Mouse (Mus musculus) neural tube, embryonic 11.5 days (tissue): ENCODE measurements around the gene Lpar4. TPM values are rescaled to one million over a fixed set of nuclear protein-coding genes. Genes with fewer than 3 reads are reported as not detected.

Source experiments
- ATAC-seq: fragments of 200-750 bp; cut with Nextera tagmentation; 2 replicates; pipeline ENCODE4 v1.8.0; 2017; ENCODE audit warnings: moderate number of reproducible peaks, mild to moderate bottlenecking, moderate TSS enrichment, moderate library complexity; ENCODE audit not compliant: insufficient read depth, low FRiP score, low TSS enrichment
- DNase-seq: peaks from one replicate; pipeline ENCODE4 v3.0.0-alpha.2; 2015; ENCODE audit warnings: low spot score
- H3K27ac ChIP-seq: fragments of 300-500 bp; sonication (generic); 2 replicates; pipeline ENCODE4 v1.5.1; 2014; ENCODE audit warnings: low read depth, mild to moderate bottlenecking, low read length
- H3K27me3 ChIP-seq: fragments of 300-500 bp; sonication (generic); 2 replicates; pipeline ENCODE4 v1.6.1; 2014; ENCODE audit warnings: mild to moderate bottlenecking, low read length, mixed read lengths; ENCODE audit not compliant: control insufficient read depth, insufficient read depth
- H3K36me3 ChIP-seq: fragments of 300-500 bp; sonication (generic); 2 replicates; pipeline ENCODE4 v1.6.1; 2014; ENCODE audit warnings: mild to moderate bottlenecking, low read length, moderate library complexity, mixed read lengths; ENCODE audit not compliant: control insufficient read depth, insufficient read depth
- H3K4me1 ChIP-seq: fragments of 300-500 bp; sonication (generic); 2 replicates; pipeline ENCODE4 v1.6.1; 2014; ENCODE audit warnings: low read length, mixed read lengths; ENCODE audit not compliant: control insufficient read depth, insufficient read depth
- H3K4me2 ChIP-seq: fragments of 300-500 bp; sonication (generic); 2 replicates; pipeline ENCODE4 v1.6.1; 2014; ENCODE audit warnings: low read depth, mild to moderate bottlenecking, moderate library complexity
- H3K4me3 ChIP-seq: fragments of 300-500 bp; sonication (generic); 2 replicates; pipeline ENCODE4 v1.5.1; 2014; ENCODE audit warnings: low read depth, low read length
- H3K9ac ChIP-seq: fragments of 300-500 bp; sonication (generic); 2 replicates; pipeline ENCODE4 v1.6.1; 2014; ENCODE audit warnings: mild to moderate bottlenecking, low read length
- H3K9me3 ChIP-seq: fragments of 300-500 bp; sonication (generic); 2 replicates; pipeline ENCODE4 v1.6.1; 2016; ENCODE audit warnings: low read length; ENCODE audit not compliant: control insufficient read depth
- WGBS: fragments of 180-500 bp; shearing (Covaris S2); extraction: QIAGEN DNeasy Blood & Tissue Kit; methylation state at CpG from one replicate; pipeline ENCODE4 v1.1.7; 2014; 5-methylcytosine and 5-hydroxymethylcytosine counted together
- polyA plus RNA-seq: library from polyadenylated mRNA; unstranded; fragments of >200 nt; fragmentation: Nextera tagmentation; extraction: Ambion mirVana; gene quantifications from 2 replicates; pipeline ENCODE4 v1.2.1, GENCODE M21; 2014

Lpar4 gene
- 18.5 and 19.1 TPM in 2 replicates for polyA plus RNA-seq

DNA sequence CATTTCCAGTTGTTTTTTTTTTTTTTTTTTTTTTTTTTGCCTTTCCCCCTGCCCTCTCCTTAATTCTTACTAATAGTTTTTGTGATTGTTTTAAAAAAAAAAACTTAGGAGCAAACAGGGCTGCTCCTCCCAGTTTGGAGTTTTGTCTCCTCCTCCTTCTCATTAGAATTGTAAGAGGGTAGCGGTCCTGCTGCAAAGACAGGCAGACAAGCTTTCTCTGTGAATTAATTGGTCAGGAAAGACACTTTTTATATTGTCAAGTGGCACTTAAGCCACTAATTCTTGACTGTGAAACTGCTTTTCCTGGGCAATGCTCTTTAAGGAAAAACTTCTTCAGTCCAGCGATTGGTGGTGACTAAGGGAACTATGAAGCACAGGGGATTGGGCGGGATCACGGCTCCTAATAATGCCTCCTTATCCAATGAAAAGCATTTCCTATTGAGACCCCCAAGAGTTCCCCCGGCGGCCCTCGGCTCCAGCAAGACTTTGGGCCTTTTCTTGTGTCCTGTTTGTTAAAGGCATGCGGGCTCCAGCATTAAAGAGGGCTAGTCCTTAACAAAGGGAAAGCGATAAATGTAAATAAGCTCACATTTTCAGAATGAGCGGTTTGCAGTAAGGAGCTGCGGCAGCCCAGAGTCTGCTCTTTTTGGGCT is at the start of gene Lpar4:
TSS of gene Lpar4 (plus strand) at position 451 of the 653 bp plus-strand sequence.
- H3K27me3 ChIP-seq = no peaks in the 10 kb centered on the region

DNA sequence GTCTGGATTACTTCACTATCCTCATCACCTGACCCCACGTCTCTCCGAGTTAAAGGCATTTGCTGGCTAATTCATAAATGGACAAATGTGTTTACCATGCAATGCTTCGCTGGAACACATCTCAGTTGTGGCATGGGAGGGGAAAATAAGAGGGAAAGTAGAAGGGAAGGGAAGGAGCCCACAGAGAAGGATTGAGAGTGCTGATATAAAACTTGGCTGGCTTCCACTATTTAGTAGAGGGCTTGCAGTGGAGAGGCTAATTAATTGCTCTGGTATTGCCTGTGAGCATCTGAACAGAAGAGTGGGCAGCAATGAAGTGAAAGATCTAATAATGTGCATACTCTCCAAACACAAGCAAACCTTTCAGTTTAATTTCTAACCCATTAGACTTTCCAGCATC is 49.0 kb upstream of the Lpar4 start:
- Histone ChIP-seq H3K4me2 (no peak overlapping the region), H3K36me3 (no peaks in the 10 kb centered on the region), H3K9ac (no peak overlapping the region), H3K27me3 (no peaks in the 10 kb centered on the region), H3K4me3 (no peak overlapping the region), H3K27ac (no peak overlapping the region), H3K4me1 (no peaks in the 10 kb centered on the region), H3K9me3 (no peaks in the 10 kb centered on the region)
- DNase-seq = no peak
- WGBS = 86% methylated on average over 3 of the region's 3 CpGs
- no peak for ATAC-seq

More for the DNA sequence above, at the start of gene Lpar4:
- no peaks in the 10 kb centered on the region for H3K9me3 ChIP-seq
- no peaks in the 10 kb centered on the region for H3K36me3 ChIP-seq
- H3K9ac ChIP-seq = peak within 1 kb of the TSS; percentile 37; the same call in 1 of the 2 replicates
- no peaks in the 10 kb centered on the region for H3K4me1 ChIP-seq
- ATAC-seq (peak; percentile 94), DNase-seq (peak; percentile 74)
- H3K27ac ChIP-seq = no peak within 1 kb of the TSS
- H3K4me2 ChIP-seq = peak within 1 kb of the TSS; percentile 34
- peak within 1 kb of the TSS; percentile 36 for H3K4me3 ChIP-seq
- WGBS = 14% methylated on average over 11 of the region's 11 CpGs

DNA sequence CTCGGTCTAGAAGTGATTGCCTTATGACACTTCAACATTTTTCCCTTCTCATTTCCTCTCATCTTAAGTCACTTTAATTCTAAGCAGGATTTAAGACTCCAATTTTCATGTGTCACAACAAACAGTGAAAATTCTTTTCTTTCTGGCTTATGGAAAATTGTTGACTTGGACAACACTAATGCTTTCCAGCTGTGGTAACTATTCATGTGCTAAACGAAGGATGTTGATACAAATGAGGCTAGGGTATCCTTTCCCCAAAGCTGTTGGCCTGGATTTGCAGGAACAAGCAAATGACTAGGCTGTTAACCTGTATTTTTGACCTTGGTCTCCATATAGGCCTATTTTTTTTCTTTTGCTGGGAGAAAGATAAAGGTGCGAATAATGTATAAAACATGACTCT is 48.5 kb upstream of the Lpar4 start:
- Histone ChIP-seq H3K9me3 (no peaks in the 10 kb centered on the region), H3K4me1 (no peaks in the 10 kb centered on the region), H3K4me2 (no peak overlapping the region), H3K4me3 (no peak overlapping the region), H3K9ac (no peak overlapping the region), H3K27ac (no peak overlapping the region), H3K27me3 (no peaks in the 10 kb centered on the region), H3K36me3 (no peaks in the 10 kb centered on the region)
- DNase-seq = no peak
- WGBS = 49% methylated on average over 3 of the region's 3 CpGs
- ATAC-seq = no peak

DNA sequence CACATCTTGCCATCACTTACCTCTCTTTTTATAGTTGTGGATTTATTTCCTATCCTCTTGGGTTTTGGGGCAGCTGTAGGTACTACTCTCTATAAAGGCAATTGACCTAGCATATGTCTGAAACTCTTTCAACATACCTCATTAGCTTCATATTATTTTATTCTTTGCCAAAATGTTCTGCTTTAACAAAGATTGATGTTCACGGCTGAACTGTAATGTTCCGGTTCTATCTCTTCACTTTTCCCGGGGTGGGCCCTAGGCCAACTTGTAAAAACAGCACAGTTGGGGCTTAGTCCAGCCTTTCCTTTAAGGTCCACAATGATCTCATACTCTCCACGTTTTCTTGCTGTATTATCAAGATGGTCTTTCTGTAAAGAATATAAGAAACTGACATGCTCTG is 48.1 kb upstream of the Lpar4 start:
- H3K9ac ChIP-seq = no peak overlapping the region
- no peaks in the 10 kb centered on the region for H3K36me3 ChIP-seq
- 57% methylated on average over 4 of the region's 4 CpGs for WGBS
- H3K27ac ChIP-seq = no peak overlapping the region
- no peak overlapping the region for H3K4me2 ChIP-seq
- H3K27me3 ChIP-seq = no peaks in the 10 kb centered on the region
- H3K9me3 ChIP-seq = no peaks in the 10 kb centered on the region
- DNase-seq (no peak), ATAC-seq (no peak)
- no peak overlapping the region for H3K4me3 ChIP-seq
- H3K4me1 ChIP-seq = no peaks in the 10 kb centered on the region

DNA sequence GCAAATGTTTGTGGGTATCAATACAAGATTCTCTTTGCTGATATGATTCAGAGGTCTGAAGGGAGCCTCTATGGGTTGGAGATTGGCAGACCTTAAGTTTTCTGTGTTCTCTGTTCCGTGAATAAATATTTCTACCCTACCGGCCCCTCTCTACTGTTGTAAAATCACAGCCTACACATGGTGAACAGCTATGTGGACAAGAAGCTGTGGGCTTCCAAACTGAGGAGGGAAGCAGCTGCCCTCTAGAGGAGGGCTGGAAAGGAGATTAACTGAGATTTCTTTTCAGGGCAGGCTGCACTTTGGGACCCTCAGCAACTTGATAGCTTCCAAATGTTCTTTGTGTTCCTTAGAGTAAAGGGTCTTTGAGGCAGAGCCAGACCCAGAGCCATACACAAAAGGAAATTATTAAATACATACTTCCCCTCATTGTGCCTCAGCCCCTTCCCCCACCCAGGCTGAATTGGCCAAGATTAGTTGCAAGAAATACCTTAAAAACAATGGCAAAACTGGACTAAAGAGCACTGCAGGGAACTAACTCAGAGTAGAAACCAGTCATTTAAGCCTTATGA is 22.6 kb upstream of the Lpar4 start:
- no peaks in the 10 kb centered on the region for H3K27me3 ChIP-seq
- 60% methylated on average over 2 of the region's 2 CpGs for WGBS
- H3K4me2 ChIP-seq = no peak overlapping the region
- no peaks in the 10 kb centered on the region for H3K4me1 ChIP-seq
- no peaks in the 10 kb centered on the region for H3K36me3 ChIP-seq
- ATAC-seq (no peak), DNase-seq (no peak)
- H3K9ac ChIP-seq = no peak overlapping the region
- no peak overlapping the region for H3K27ac ChIP-seq
- H3K4me3 ChIP-seq = no peak overlapping the region
- no peaks in the 10 kb centered on the region for H3K9me3 ChIP-seq

DNA sequence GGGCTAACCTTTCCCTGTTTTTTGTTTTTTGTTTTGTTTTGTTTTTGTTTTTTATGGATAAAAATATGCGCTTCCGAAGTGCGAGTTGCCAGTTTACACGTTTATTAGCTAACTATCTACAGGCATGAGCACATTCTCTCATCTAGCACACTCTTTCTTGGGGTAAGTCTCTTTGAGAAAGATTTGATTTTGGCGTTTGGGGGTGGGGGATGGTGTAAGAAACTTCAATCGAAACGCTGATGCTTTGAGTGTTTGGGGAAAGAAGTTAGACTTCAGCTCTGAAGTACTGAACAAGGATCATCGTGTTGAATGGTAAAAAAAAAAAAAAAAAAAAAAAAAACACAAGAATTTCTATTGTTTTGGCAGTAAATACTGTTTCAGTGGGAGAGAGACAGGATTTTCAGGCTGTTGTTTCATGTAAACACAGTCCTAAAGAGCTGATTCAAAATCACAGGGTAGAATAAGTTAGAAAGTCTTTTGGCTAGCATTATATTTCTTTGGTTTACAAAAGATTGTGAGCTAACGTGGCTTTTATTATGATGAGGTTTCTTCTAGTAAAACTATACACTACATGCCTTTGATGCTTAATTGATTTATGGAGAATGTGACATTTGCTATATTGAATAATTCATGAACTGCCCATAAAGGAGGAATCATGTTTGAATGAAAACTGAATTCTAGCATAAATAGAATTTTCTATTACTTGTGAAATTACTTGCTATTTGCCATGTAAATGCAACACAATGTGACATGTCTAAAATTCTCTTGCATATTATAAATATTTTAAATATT is 599 bp downstream of the Lpar4 start:
- DNase-seq (no peak), ATAC-seq (0 out of 2 replicates have a peak, but pooled peaks have one; percentile 45)
- peak overlapping the region; percentile 34 for H3K4me2 ChIP-seq
- H3K27ac ChIP-seq = no peak overlapping the region
- no peaks in the 10 kb centered on the region for H3K9me3 ChIP-seq
- H3K9ac ChIP-seq = peak overlapping the region; percentile 37; the same call in 1 of the 2 replicates
- no peaks in the 10 kb centered on the region for H3K27me3 ChIP-seq
- no peaks in the 10 kb centered on the region for H3K36me3 ChIP-seq
- WGBS = 14% methylated on average over 9 of the region's 9 CpGs
- H3K4me3 ChIP-seq = peak overlapping the region; percentile 36
- no peaks in the 10 kb centered on the region for H3K4me1 ChIP-seq

DNA sequence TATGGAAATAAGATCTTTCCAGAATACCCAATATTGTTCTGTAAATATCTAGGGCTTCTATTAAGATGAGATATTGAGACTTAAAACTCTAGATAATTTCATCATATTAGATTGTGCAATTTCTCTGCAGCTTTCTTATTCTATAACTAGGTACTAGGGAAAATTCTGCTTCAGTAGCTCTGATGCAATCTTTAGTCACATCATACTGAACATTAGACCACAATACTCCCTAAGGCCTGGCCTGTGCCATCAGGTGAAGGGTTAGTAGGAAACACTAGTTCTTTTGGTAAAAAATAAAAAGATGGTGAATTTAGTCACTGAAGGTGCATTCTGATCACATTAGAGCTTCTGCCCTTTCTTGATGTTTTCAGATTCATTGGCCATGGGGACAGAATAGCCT is 4.1 kb downstream of the Lpar4 start:
- Histone ChIP-seq H3K27me3 (no peaks in the 10 kb centered on the region), H3K9ac (no peak overlapping the region)
- ATAC-seq = no peak

DNA sequence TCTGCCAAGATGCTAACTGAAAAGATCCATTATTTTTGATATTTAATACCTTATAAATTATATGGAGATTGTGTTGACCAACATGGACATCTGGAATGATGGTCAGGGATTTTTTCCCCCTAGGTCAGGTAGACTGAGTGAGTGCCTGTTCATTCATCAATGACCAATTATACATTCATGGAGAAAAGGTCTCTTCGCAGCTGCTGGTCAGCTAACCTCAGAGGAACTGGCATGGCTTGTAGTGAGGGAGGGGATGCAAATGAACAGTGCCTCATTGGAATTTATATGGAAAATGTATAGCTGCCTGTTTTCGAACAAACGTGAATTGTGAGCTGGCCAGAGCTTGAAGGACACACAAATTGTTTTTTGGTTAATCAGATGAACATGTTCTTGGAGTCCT is 18.9 kb downstream of the Lpar4 start:
- no peak overlapping the region for H3K9ac ChIP-seq
- no peak overlapping the region for H3K27ac ChIP-seq
- H3K4me2 ChIP-seq = no peak overlapping the region
- ATAC-seq (no peak), DNase-seq (no peak)
- no peaks in the 10 kb centered on the region for H3K27me3 ChIP-seq
- no peaks in the 10 kb centered on the region for H3K9me3 ChIP-seq
- WGBS = 77% methylated on average over 3 of the region's 3 CpGs
- no peak overlapping the region for H3K4me3 ChIP-seq
- no peaks in the 10 kb centered on the region for H3K4me1 ChIP-seq
- H3K36me3 ChIP-seq = no peaks in the 10 kb centered on the region

More for the DNA sequence above, 4.1 kb downstream of the Lpar4 start:
- no peak for DNase-seq
- Histone ChIP-seq H3K9me3 (no peaks in the 10 kb centered on the region), H3K36me3 (no peaks in the 10 kb centered on the region), H3K4me3 (no peak overlapping the region), H3K4me1 (no peaks in the 10 kb centered on the region), H3K27ac (no peak overlapping the region), H3K4me2 (no peak overlapping the region)
